Mouse (Mus musculus): Measurements from ENCODE around the gene Prss3.
"Not testable (repeated sequence)": the region's sequence is repeated elsewhere in the genome, so short reads cannot be mapped to it uniquely, and the experiment has no call there.

Prss3 gene

GRCm38 (mm10) chr6:41377578-41377977 lies at the start of gene Prss3:
TSS of gene Prss3 (minus strand) at chr6:41377678.
- DNase-seq, result not testable (repeated sequence)

GRCm38 (mm10) chr6:41392056-41392455 lies 14.6 kb upstream of the Prss3 start, which contains the start of gene Gm5771:
TSS of gene Gm5771 (plus strand) at chr6:41392356.
- not testable (repeated sequence) for DNase-seq

GRCm38 (mm10) chr6:41391640-41392039 lies 14.2 kb upstream of the Prss3 start:
- not testable (repeated sequence) for DNase-seq

DNA sequence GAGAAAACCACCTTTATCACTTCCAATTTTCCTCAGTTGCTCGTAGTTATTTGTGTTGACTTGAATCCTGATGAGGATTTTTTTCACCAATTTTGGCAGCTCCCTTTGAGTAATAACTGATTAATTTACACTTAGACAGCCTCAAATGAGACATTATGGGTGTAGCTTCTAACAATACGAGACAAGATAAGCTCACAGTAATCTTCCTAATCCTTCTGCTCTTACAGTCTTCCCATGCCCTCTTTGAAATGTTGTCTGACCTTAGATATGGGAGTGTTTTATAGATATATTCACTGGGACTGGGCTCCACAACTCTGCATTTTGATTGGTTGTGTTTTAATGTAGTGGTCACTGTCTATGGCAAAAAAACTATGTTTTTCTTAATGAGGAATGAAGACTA lies 9.3 kb upstream of the Prss3 start:
- no peak for DNase-seq

DNA sequence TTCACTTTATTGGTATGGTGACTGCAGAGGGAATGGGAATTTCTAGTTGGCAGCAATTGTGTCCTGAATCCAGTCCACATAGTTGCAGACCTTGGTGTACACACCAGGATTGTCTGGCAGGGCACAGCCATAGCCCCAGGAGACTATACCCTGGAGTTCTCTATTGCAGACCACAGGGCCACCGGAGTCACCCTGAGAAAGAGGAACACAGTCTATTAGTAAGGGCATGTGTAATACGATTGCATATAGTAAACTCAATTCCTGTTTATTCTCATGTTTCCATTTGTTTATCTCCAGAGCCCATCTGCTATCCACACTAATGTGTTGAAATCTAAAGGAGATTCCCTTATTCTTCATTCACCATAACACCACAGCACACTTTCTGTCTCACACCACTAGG lies 3.7 kb downstream of the Prss3 start:
- not testable (repeated sequence) for DNase-seq

- no peak for DNase-seq
Observed at GRCm38 (mm10) chr6:41353932-41354331, 23.5 kb downstream of the Prss3 start, which contains the start of gene Try10. TSS of gene Try10 (plus strand) at chr6:41354105.
